Mouse (Mus musculus) embryonic fibroblast, embryonic 13.5 days (primary cell): ENCODE data around the gene Abi1.

Source experiments
- CTCF ChIP-seq: IDR thresholded peaks from 2 replicates; pipeline ENCODE4 v1.5.1; 2011; ENCODE audit warnings: mild to moderate bottlenecking, control low read depth, low read length, moderate library complexity, borderline replicate concordance; ENCODE audit not compliant: insufficient read depth
- POLR2A ChIP-seq: IDR thresholded peaks from 2 replicates; pipeline ENCODE4 v1.6.1; 2011; ENCODE audit warnings: low read depth, mild to moderate bottlenecking, control low read depth, low read length, moderate library complexity

DNA sequence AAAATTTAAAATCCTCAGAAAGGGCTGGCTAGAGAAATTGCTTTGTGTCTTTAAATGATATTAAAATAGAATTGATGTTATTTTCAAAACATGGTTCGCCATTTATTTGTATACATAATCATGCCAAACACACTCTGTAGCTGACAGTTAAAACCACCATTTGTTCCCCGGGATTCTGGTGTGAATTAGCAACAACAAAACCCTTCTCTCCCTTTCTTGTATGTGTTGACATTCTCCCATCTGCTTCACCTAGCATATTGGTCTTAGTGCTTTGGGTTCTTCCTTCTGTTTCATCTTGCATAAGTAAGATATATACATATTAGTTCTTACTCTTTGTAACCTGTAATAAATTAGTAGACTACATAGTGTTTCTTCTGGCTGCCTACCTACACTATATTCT lies 121.4 kb downstream of the Abi1 start:
- TF ChIP-seq CTCF (no peak), POLR2A (no peak)
